Mouse (Mus musculus): ENCODE measurements at regions not wholly inside any gene's neighbourhood (a gene's known extent, or its start where the extent isn't known, plus 50 kb on each side); places are given as distances from the start of the nearest gene placed in this dataset.
A peak's percentile ranks its signal among the peaks of the same experiment; 100 is the strongest.

DNA sequence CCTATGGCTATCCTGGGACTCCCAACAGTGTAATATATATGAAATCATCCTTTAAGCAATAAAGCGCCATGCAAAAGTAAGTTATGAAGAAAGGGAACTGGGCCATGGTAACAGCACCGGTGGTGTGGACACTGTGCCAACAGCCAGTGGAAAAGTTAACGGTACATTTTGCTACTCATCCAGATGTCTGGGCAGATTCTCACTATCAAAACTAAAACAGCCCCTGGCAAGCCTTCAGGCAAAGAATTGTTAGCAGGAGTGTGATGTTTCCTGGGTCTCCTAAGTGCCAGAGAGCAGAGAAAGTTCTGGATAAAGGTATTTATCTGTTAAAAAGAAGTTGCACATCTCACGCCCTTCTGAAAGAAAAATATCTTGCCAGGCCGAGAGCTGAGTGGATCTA lies 198.0 kb upstream of the Hnrnpa3 start:
- no peak overlapping the region for H3K9ac ChIP-seq (ENCODE audit: low read depth, low read length)
- H3K36me3 ChIP-seq (ENCODE audit: control insufficient read depth, insufficient read depth, low read length) = no peaks in the 10 kb centered on the region
- no peak overlapping the region for H3K4me3 ChIP-seq (ENCODE audit: low read depth, low read length)
- H3K9me3 ChIP-seq (ENCODE audit: control insufficient read depth, low read length) = no peaks in the 10 kb centered on the region
- H3K4me2 ChIP-seq = no peak overlapping the region
- WGBS = 79% methylated on average over 5 of the region's 5 CpGs
- no peak for DNase-seq (ENCODE audit: low spot score)
- no peak overlapping the region for H3K27ac ChIP-seq (ENCODE audit: low read depth, low read length)
- no peaks in the 10 kb centered on the region for H3K27me3 ChIP-seq (replicated peaks; ENCODE audit: control insufficient read depth, insufficient read depth, low read length)
- ATAC-seq (replicated peaks; ENCODE audit: low FRiP score) = no peak
- H3K4me1 ChIP-seq (replicated peaks; ENCODE audit: control insufficient read depth, insufficient read depth, low read length) = no peaks in the 10 kb centered on the region

GRCm38 (mm10) chr2:75461421-75461991 lies 197.6 kb upstream of the Hnrnpa3 start:
- no peak overlapping the region for H3K27ac ChIP-seq (ENCODE audit: low read depth, low read length)
- ATAC-seq (replicated peaks; ENCODE audit: low FRiP score) (no peak), DNase-seq (ENCODE audit: low spot score) (no peak)
- H3K9ac ChIP-seq (ENCODE audit: low read depth, low read length) = no peak overlapping the region
- H3K4me2 ChIP-seq = no peak overlapping the region
- no peaks in the 10 kb centered on the region for H3K4me1 ChIP-seq (replicated peaks; ENCODE audit: control insufficient read depth, insufficient read depth, low read length)
- no peaks in the 10 kb centered on the region for H3K36me3 ChIP-seq (ENCODE audit: control insufficient read depth, insufficient read depth, low read length)
- no peak overlapping the region for H3K4me3 ChIP-seq (ENCODE audit: low read depth, low read length)
- H3K27me3 ChIP-seq (replicated peaks; ENCODE audit: control insufficient read depth, insufficient read depth, low read length) = no peaks in the 10 kb centered on the region
- 83% methylated on average over 10 of the region's 10 CpGs for WGBS
- no peaks in the 10 kb centered on the region for H3K9me3 ChIP-seq (ENCODE audit: control insufficient read depth, low read length)

GRCm38 (mm10) chr2:75462030-75462671 lies 196.9 kb upstream of the Hnrnpa3 start:
- no peak for DNase-seq (ENCODE audit: low spot score)
- no peak overlapping the region for H3K4me2 ChIP-seq
- H3K36me3 ChIP-seq (ENCODE audit: control insufficient read depth, insufficient read depth, low read length) = no peaks in the 10 kb centered on the region
- H3K9ac ChIP-seq (ENCODE audit: low read depth, low read length) = no peak overlapping the region
- 84% methylated on average over 5 of the region's 5 CpGs for WGBS
- H3K27me3 ChIP-seq (replicated peaks; ENCODE audit: control insufficient read depth, insufficient read depth, low read length) = no peaks in the 10 kb centered on the region
- no peak overlapping the region for H3K27ac ChIP-seq (ENCODE audit: low read depth, low read length)
- ATAC-seq (replicated peaks; ENCODE audit: low FRiP score) = no peak
- no peak overlapping the region for H3K4me3 ChIP-seq (ENCODE audit: low read depth, low read length)
- no peaks in the 10 kb centered on the region for H3K9me3 ChIP-seq (ENCODE audit: control insufficient read depth, low read length)
- no peaks in the 10 kb centered on the region for H3K4me1 ChIP-seq (replicated peaks; ENCODE audit: control insufficient read depth, insufficient read depth, low read length)

DNA sequence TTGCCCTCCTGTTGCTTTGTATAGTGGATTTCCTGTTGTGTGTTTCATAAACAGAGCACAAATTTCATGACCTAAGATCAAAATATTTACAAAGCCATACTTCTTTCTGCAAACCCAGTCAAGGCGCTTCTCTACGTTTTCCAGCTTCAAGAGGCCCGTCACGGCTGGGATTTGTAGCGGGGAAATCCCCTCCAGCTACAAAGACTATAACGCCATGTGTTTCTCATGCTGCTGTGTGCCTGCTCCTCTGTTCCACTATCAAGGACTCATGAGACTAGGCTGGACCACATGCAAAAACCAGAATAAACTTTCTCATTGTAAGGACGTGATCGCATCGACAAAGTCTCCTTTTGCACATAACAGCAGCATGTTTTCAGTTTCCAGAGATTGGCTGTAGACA lies 196.0 kb upstream of the Hnrnpa3 start:
- no peaks in the 10 kb centered on the region for H3K9me3 ChIP-seq (ENCODE audit: control insufficient read depth, low read length)
- no peaks in the 10 kb centered on the region for H3K4me1 ChIP-seq (replicated peaks; ENCODE audit: control insufficient read depth, insufficient read depth, low read length)
- H3K4me3 ChIP-seq (ENCODE audit: low read depth, low read length) = no peak overlapping the region
- H3K27ac ChIP-seq (ENCODE audit: low read depth, low read length) = no peak overlapping the region
- no peak overlapping the region for H3K4me2 ChIP-seq
- 90% methylated on average over 9 of the region's 9 CpGs for WGBS
- no peak overlapping the region for H3K9ac ChIP-seq (ENCODE audit: low read depth, low read length)
- DNase-seq (ENCODE audit: low spot score) = no peak
- ATAC-seq (replicated peaks; ENCODE audit: low FRiP score) = no peak
- H3K36me3 ChIP-seq (ENCODE audit: control insufficient read depth, insufficient read depth, low read length) = no peaks in the 10 kb centered on the region
- H3K27me3 ChIP-seq (replicated peaks; ENCODE audit: control insufficient read depth, insufficient read depth, low read length) = no peaks in the 10 kb centered on the region

DNA sequence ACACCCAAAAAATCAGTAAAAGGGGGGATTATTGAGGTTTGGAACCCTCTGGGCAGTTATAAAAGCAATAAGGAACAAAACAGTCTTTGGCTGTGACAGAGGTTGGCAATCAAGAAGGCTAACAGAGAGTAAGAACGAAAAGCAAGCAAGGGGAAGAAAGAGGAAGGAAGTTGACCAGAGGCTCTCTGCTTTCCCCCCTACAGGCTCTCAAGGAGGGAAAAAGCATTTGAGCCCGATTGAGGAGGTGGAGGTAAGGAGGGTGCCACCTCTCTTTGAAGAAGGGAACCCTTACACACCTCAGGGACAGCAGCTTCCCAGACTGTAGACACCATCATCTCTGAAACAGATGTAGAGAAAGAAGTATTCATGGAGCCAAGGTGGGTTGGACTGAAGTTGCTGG lies 194.6 kb upstream of the Hnrnpa3 start:
- H3K4me1 ChIP-seq (replicated peaks; ENCODE audit: control insufficient read depth, insufficient read depth, low read length) = no peaks in the 10 kb centered on the region
- 19% methylated on average over 2 of the region's 2 CpGs for WGBS
- H3K36me3 ChIP-seq (ENCODE audit: control insufficient read depth, insufficient read depth, low read length) = no peaks in the 10 kb centered on the region
- no peak overlapping the region for H3K4me3 ChIP-seq (ENCODE audit: low read depth, low read length)
- H3K9me3 ChIP-seq (ENCODE audit: control insufficient read depth, low read length) = no peaks in the 10 kb centered on the region
- no peak overlapping the region for H3K4me2 ChIP-seq
- H3K27me3 ChIP-seq (replicated peaks; ENCODE audit: control insufficient read depth, insufficient read depth, low read length) = no peaks in the 10 kb centered on the region
- no peak for ATAC-seq (replicated peaks; ENCODE audit: low FRiP score)
- no peak overlapping the region for H3K9ac ChIP-seq (ENCODE audit: low read depth, low read length)
- no peak for DNase-seq (ENCODE audit: low spot score)
- H3K27ac ChIP-seq (ENCODE audit: low read depth, low read length) = no peak overlapping the region

DNA sequence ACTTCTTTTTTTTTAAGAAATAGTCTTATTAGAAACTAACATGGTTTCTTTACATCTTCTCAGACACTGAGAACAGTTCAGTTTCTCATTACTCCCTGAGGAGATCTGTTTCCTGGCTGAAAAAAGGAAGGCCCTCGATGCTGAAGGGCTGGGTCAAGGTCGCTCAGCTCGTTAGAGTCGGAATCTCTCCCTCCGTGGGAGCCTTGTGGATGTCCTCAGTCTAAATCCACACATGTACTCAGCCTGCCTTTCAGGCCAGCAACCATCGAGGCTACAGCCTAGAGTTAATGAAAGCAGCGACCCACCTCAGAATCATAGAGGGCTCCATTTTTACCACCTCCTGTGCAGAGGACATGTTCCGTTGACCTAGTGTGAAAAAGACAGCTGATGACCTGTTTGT lies 190.2 kb upstream of the Hnrnpa3 start:
- Histone ChIP-seq H3K4me1 (replicated peaks; ENCODE audit: control insufficient read depth, insufficient read depth, low read length) (peaks cover 5% of the 10 kb centered on the region; the same call in 1 of the 2 replicates), H3K9ac (ENCODE audit: low read depth, low read length) (no peak overlapping the region), H3K27me3 (replicated peaks; ENCODE audit: control insufficient read depth, insufficient read depth, low read length) (no peaks in the 10 kb centered on the region), H3K4me3 (ENCODE audit: low read depth, low read length) (no peak overlapping the region), H3K9me3 (ENCODE audit: control insufficient read depth, low read length) (no peaks in the 10 kb centered on the region), H3K27ac (ENCODE audit: low read depth, low read length) (no peak overlapping the region), H3K36me3 (ENCODE audit: control insufficient read depth, insufficient read depth, low read length) (no peaks in the 10 kb centered on the region), H3K4me2 (no peak overlapping the region)
- ATAC-seq (replicated peaks; ENCODE audit: low FRiP score) = no peak
- 71% methylated on average over 8 of the region's 8 CpGs for WGBS
- no peak for DNase-seq (ENCODE audit: low spot score)

DNA sequence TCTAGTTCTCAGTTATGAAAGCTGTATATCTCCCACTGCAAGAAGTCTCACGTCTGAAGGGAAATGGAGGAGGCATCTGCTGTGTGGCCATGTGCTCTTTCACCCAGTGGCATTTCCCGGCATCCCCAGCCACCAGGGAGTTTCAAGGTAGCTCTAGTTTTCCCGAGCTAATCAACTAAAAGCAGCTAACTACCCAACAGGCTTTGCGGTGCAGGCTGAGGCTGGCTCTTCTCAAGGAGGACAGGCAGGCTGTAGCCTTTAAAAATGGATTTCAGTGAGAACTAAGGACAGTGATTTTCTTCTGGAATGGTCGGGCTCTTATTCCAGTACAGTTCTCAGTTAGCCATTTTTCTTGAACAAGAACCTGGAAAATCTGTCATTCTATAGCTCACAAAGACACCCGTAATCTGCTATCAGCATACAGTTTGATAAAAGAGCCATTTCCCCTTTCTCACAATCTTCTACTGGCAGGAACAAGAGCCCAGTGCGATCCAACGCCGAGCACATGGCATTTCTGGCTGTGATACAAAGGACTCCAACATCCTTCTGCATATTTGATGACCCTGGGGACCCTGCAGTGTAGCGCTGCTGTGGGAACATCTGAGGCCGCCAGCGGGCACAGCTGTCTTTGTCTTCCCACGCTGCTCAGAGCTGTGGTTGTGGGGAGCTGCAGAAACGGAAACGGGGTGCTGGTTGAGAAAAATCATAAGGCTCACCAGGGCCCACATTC lies 188.9 kb upstream of the Hnrnpa3 start:
- ATAC-seq (replicated peaks; ENCODE audit: low FRiP score) (no peak; the same call in 1 of the 2 replicates), DNase-seq (ENCODE audit: low spot score) (no peak)
- H3K27ac ChIP-seq (ENCODE audit: low read depth, low read length) = no peak overlapping the region; the same call in 1 of the 2 replicates
- peak overlapping the region; percentile 8; the same call in 1 of the 2 replicates for H3K4me2 ChIP-seq
- H3K4me1 ChIP-seq (replicated peaks; ENCODE audit: control insufficient read depth, insufficient read depth, low read length) = peaks cover 5% of the 10 kb centered on the region; the same call in 1 of the 2 replicates
- no peaks in the 10 kb centered on the region for H3K36me3 ChIP-seq (ENCODE audit: control insufficient read depth, insufficient read depth, low read length)
- H3K9ac ChIP-seq (ENCODE audit: low read depth, low read length) = no peak overlapping the region
- WGBS = 27% methylated on average over 15 of the region's 15 CpGs
- H3K9me3 ChIP-seq (ENCODE audit: control insufficient read depth, low read length) = no peaks in the 10 kb centered on the region
- H3K4me3 ChIP-seq (ENCODE audit: low read depth, low read length) = no peak overlapping the region
- H3K27me3 ChIP-seq (replicated peaks; ENCODE audit: control insufficient read depth, insufficient read depth, low read length) = no peaks in the 10 kb centered on the region

DNA sequence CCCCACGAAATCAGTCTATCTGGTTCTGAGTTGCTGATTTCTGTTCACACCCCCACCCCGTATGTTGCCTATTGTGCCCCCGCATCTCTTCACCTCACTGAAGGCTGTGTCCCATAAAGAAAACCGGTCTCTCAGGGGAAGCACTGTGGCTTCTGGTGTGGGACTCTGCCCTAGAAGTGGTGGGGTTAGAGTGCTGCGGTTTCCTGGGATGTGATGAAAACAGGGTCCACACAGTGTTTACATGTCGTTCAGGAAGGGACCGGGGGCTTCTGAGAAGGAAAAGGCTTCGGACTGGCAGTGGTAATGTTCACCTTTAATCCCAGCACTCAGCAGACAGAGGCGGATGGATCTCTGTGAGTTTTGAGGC lies 188.4 kb upstream of the Hnrnpa3 start:
- DNase-seq (ENCODE audit: low spot score) = no peak
- Histone ChIP-seq H3K9ac (ENCODE audit: low read depth, low read length) (no peak overlapping the region), H3K27me3 (replicated peaks; ENCODE audit: control insufficient read depth, insufficient read depth, low read length) (no peaks in the 10 kb centered on the region), H3K4me1 (replicated peaks; ENCODE audit: control insufficient read depth, insufficient read depth, low read length) (peaks cover 5% of the 10 kb centered on the region; the same call in 1 of the 2 replicates), H3K9me3 (ENCODE audit: control insufficient read depth, low read length) (no peaks in the 10 kb centered on the region), H3K4me2 (peak overlapping the region; percentile 8; the same call in 1 of the 2 replicates), H3K4me3 (ENCODE audit: low read depth, low read length) (no peak overlapping the region), H3K36me3 (ENCODE audit: control insufficient read depth, insufficient read depth, low read length) (no peaks in the 10 kb centered on the region), H3K27ac (ENCODE audit: low read depth, low read length) (no peak overlapping the region)
- ATAC-seq (replicated peaks; ENCODE audit: low FRiP score) = no peak
- 41% methylated on average over 9 of the region's 9 CpGs for WGBS
